8 mouse cellular contexts compared by ENCODE assay signal in the genomic region with DNA sequence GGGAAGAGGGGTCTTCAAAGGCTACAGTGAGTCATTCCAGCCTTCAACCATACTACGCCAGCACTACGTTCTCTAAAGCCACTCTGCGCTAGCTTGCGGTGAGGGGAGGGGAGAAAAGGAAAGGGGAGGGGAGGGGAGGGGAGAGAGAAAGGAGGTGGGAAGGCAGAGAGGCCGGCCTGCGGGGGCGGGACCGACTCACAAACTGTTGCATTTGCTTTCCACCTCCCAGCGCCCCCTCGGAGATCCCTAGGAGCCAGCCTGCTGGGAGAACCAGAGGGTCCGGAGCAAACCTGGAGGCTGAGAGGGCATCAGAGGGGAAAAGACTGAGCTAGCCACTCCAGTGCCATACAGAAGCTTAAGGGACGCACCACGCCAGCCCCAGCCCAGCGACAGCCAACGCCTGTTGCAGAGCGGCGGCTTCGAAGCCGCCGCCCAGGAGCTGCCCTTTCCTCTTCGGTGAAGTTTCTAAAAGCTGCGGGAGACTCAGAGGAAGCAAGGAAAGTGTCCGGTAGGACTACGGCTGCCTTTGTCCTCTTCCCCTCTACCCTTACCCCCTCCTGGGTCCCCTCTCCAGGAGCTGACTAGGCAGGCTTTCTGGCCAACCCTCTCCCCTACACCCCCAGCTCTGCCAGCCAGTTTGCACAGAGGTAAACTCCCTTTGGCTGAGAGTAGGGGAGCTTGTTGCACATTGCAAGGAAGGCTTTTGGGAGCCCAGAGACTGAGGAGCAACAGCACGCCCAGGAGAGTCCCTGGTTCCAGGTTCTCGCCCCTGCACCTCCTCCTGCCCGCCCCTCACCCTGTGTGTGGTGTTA. TPM values are rescaled to one million over a fixed set of nuclear protein-coding genes. Genes with fewer than 3 reads are reported as not detected.
DNase-seq lines count a peak whose midpoint lies in the region; ATAC-seq and TF ChIP-seq lines count a peak whose summit lies in the region.

Gene Ar (plus strand): TSS at position 239 of the 812 bp plus-strand sequence.

- peak within 1 kb of the TSS; percentile 66 for H3K4me2 ChIP-seq in midbrain, postnatal 0 days (ENCODE audit: low read depth, low read length, poor library complexity, severe bottlenecking)

- DNase-seq in layer of hippocampus, adult 8-10 months (ENCODE audit: low spot score in 2 of 2) = no peak
- no peak for DNase-seq in layer of hippocampus, adult 9-10 months (ENCODE audit: low spot score)
- peak; percentile 33 for DNase-seq in brain, embryonic 14.5 days (ENCODE audit: low read depth)
- DNase-seq in gastrocnemius, postnatal 36 days = peak; percentile 39 to 42
- peak; percentile 57 for DNase-seq in induced T-regulatory cell, adult 2 months (ENCODE audit: low read depth)
- DNase-seq in liver, adult 2 months (ENCODE audit: extremely low read depth, low read depth, low spot score) = peak; percentile 62
- no peak for DNase-seq in midbrain, postnatal 0 days (ENCODE audit: low spot score)
- DNase-seq in urinary bladder, postnatal 36 days (ENCODE audit: low spot score in 2 of 2) = peak; percentile 7 to 48

- no peaks in the 10 kb centered on the region for H3K36me3 ChIP-seq in liver, adult 2 months (ENCODE audit: control insufficient read depth, insufficient read depth, low read length)
- H3K36me3 ChIP-seq in midbrain, postnatal 0 days (ENCODE audit: insufficient read depth, low read length) = no peaks in the 10 kb centered on the region

- H3K9ac ChIP-seq in liver, adult 2 months (ENCODE audit: low read depth, low read length) = peak within 1 kb of the TSS; percentile 69
- H3K9ac ChIP-seq in midbrain, postnatal 0 days (replicated peaks; ENCODE audit: low read length, poor library complexity, severe bottlenecking) = no peak within 1 kb of the TSS

- TF ChIP-seq CTCF in brain, embryonic 14.5 days (IDR thresholded peaks at IDR 0.05; ENCODE audit: borderline replicate concordance, extremely low read depth, insufficient read depth, insufficient read length) = no peak
- no peak for TF ChIP-seq CTCF in liver, adult 2 months (IDR thresholded peaks at IDR 0.05; ENCODE audit: low read depth, low read length)
- TF ChIP-seq CTCF in midbrain, postnatal 0 days (IDR thresholded peaks at IDR 0.05) = no peak

- peak within 1 kb of the TSS; percentile 69 for H3K4me3 ChIP-seq in liver, adult 2 months (ENCODE audit: insufficient read depth, low read depth, low read length)
- H3K4me3 ChIP-seq in midbrain, postnatal 0 days (ENCODE audit: low read depth, low read length) = peak within 1 kb of the TSS; percentile 44

- TF ChIP-seq POLR2A in brain, embryonic 14.5 days (IDR thresholded peaks at IDR 0.05; ENCODE audit: borderline replicate concordance, extremely low read depth, insufficient read depth, insufficient read length, poor library complexity, severe bottlenecking) = no peak
- TF ChIP-seq POLR2A in liver, adult 2 months (IDR thresholded peaks at IDR 0.05; ENCODE audit: extremely low read depth, insufficient read depth, low read length) = no peak

- ATAC-seq in midbrain, postnatal 0 days (ENCODE audit: low FRiP score) = no peak

- H3K27ac ChIP-seq in liver, adult 2 months (replicated peaks; ENCODE audit: insufficient read depth, low read depth, low read length) = no peak within 1 kb of the TSS
- no peak within 1 kb of the TSS for H3K27ac ChIP-seq in midbrain, postnatal 0 days (ENCODE audit: low read depth, low read length)

- intact Hi-C loops in gastrocnemius, postnatal 36 days (cut with DNase I) = loop anchor here (5.0 kb wide), 1 partner anchor 234 kb away; no protein-coding TSS in a partner anchor

- no peaks in the 10 kb centered on the region for H3K27me3 ChIP-seq in liver, adult 2 months (ENCODE audit: control insufficient read depth, insufficient read depth, low read length)
- H3K27me3 ChIP-seq in midbrain, postnatal 0 days (ENCODE audit: insufficient read depth, low read length) = peaks cover 16% of the 10 kb centered on the region

- no peaks in the 10 kb centered on the region for H3K9me3 ChIP-seq in midbrain, postnatal 0 days (ENCODE audit: low read length)

- 0 out of 2 replicates have a peak, but pooled peaks cover 3% of the 10 kb centered on the region for H3K4me1 ChIP-seq in liver, adult 2 months (ENCODE audit: control insufficient read depth, insufficient read depth, low read length)
- no peaks in the 10 kb centered on the region for H3K4me1 ChIP-seq in midbrain, postnatal 0 days (ENCODE audit: insufficient read depth, low read length)

- H3K79me2 ChIP-seq in liver, adult 2 months (ENCODE audit: control insufficient read depth, insufficient read depth, low read length) = no peaks in the 10 kb centered on the region

- 2% methylated on average over 24 of the region's 27 CpGs for WGBS in liver, adult 2 months
- 18% methylated on average over 16 of the region's 27 CpGs for WGBS in midbrain, postnatal 0 days

RNA-seq across cellular contexts. Expression of gene Ar, which starts in this region (rescaled TPM):
- total RNA-seq in layer of hippocampus, adult 8-10 months (2022) = 10 to 100 TPM; 13.9 to 17.3 (median 15.5) TPM
- 0.01 and 0.05 TPM in 2 replicates for polyA plus RNA-seq in brain, embryonic 14.5 days (2012; rRNA removed)
- 10 to 100 TPM; 12.4 to 17.8 TPM for total RNA-seq in gastrocnemius, postnatal 36 days (2021)
- 1.7 and 1.8 TPM in 2 replicates for total RNA-seq in liver, adult 2 months (2014; rRNA removed)
- 0.38 and 0.47 TPM in 2 replicates for polyA plus RNA-seq in liver, adult 2 months (2012; rRNA removed)
- 0.16 and 0.33 TPM in 2 replicates for total RNA-seq in midbrain, postnatal 0 days (2014; rRNA removed)
- 0.29 and 0.32 TPM in 2 replicates for polyA plus RNA-seq in midbrain, postnatal 0 days (2015; fragmentation: Nextera tagmentation; extraction: Ambion mirVana)

Comparison
In these comparisons a context has a peak if more than half of its experiments do, and no peak if none do; other contexts are left out.
1. Peak in DNase-seq in brain, embryonic 14.5 days; RNA of the gene not detected or under 1 TPM.
2. DNase-seq: peak in gastrocnemius, postnatal 36 days (2 of 2), induced T-regulatory cell, adult 2 months (single experiment), liver, adult 2 months (single experiment) and urinary bladder, postnatal 36 days (2 of 2); none in layer of hippocampus, adult 8-10 months (0 of 2), layer of hippocampus, adult 9-10 months (single experiment) and midbrain, postnatal 0 days (single experiment).